Mouse (Mus musculus) left cerebral cortex, postnatal 10 days (tissue): ENCODE measurements around the gene Plekhm2. TPM values are rescaled to one million over a fixed set of nuclear protein-coding genes. Genes with fewer than 3 reads are reported as not detected.

Experiments used
- DNase-seq, 2 experiments: peaks; one replicate each; pipeline ENCODE4 v3.0.0; 2021 to 2022; ENCODE audit warnings: low spot score in 2 of 2, mixed read lengths in 1 of 2; ENCODE audit errors: extremely low spot score in 1 of 2
- intact Hi-C: fragments of 180-260 bp; cut with DNase I; formaldehyde crosslinking; loops from one replicate; pipeline ENCODE4 v1.15.1; 2025
- total RNA-seq, 2 experiments: library from RNA; stranded (reverse); gene quantifications; 2 replicates each; pipeline ENCODE4 v1.2.3; 2021

Plekhm2 gene
- total RNA-seq, 2 experiments from 2014 or later: 49.0 to 55.0 TPM

- intact Hi-C loops: loop anchor here (10.0 kb wide), 1 partner anchor 223 kb away; the partner anchor contains the start of gene Ctrc
- DNase-seq: no peak
Observed at GRCm38 (mm10) chr4:141622091-141622490, 42.6 kb downstream of the Plekhm2 start.

GRCm38 (mm10) chr4:141621297-141621696 lies 43.4 kb downstream of the Plekhm2 start:
- intact Hi-C loops: loop anchor here (10.0 kb wide), 1 partner anchor 224 kb away; the partner anchor contains the start of gene Ctrc
- DNase-seq: no peak

DNA sequence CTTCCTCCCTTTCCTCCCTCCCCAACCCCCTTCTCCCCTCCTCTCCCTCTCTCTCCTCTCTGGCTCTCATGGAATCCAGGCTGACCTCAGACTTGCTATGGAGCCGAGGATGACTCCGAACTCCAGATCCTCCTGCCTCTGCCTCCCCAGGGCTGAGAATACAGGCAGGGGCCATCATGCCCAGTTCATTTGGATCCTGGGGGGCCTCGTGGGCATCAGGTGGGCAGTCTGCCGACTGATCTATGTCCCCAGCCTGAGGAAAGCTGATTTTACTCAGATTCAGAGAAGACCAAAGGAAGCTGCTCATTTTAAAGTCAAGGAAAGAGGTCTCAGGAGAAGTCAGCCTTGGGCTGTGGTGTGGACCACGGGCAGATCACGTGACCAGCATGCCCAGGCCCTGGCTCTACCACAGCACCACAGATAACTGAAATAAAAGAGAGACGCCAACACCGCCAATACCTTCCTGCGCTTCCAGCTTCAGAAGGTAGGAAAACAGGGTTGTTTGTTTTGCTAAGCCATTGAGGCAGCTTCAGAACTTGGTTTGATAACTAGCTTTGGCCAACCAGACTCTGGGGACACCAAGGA lies 45.3 kb downstream of the Plekhm2 start:
- intact Hi-C loops: loop anchor here (5.0 kb wide), 1 partner anchor 53 kb away; no protein-coding TSS in a partner anchor

GRCm38 (mm10) chr4:141618565-141619243 lies 46.0 kb downstream of the Plekhm2 start, which contains the start of gene Tmem82:
Gene Tmem82 (minus strand): TSS chr4:141618633.
- DNase-seq: peak in 1 of 2 experiments; percentile 71
- intact Hi-C loops: loop anchor here (5.0 kb wide), 1 partner anchor 54 kb away; no protein-coding TSS in a partner anchor

More for the DNA sequence above, 45.3 kb downstream of the Plekhm2 start:
- DNase-seq: peak in 1 of 2 experiments; percentile 12

DNA sequence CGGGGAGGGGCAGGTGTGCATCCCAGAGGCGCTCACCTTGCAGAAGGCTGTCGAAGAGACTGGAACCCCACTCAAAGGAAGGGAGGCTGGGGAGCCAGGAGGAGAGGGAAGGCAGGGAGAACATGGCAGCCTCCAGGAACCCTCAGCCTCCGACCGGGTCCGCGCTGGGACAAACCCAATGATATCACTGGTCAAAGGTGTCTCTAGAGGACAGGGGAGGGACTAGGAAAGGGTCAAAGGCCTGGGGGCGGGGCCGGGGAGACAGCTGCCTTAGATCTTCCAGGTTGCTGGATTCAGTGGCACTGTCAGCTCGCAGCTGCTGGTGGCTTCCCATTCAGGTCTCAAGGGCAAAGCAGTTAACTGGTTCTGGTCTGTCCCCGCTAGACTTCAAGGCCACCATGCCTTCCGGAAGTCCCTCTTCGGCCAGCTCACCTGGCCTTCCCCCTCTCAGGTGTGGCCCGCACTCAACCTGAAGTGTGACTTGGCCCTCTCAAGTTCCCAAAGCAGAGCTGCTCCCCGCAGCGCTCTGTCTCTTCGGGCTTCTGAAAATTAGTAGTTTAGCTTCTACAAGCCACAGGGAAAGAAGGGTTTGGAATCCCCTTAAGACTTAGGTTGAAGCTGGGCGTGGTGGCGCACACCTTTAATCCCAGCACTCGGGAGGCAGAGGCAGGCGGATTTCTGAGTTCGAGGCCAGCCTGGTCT lies 46.7 kb downstream of the Plekhm2 start:
- DNase-seq: peak in 1 of 2 experiments; percentile 42
- intact Hi-C loops: loop anchor here (5.0 kb wide), 1 partner anchor 54 kb away; no protein-coding TSS in a partner anchor

DNA sequence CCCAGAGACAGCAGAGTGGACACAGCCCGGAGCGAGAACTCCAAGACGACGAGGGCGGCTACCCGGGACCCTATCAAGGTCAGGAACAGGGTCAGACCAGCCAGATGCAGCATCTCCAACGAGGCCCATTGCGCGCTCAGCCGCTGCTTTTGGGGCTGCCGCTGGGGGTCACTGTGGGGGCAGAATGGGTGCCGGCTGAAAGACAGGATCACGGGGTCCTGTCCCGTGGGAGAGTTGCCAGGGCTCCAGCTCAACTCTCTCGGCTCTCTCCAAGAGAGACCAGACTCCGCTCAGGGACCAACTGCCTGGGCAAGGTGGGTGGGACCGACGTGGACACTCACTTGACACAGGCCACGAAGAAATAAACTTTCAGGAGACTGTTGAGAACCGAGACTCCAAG lies 47.4 kb downstream of the Plekhm2 start:
- DNase-seq: peak; percentile 31 to 85
- intact Hi-C loops: loop anchor here (5.0 kb wide), 1 partner anchor 55 kb away; no protein-coding TSS in a partner anchor

DNA sequence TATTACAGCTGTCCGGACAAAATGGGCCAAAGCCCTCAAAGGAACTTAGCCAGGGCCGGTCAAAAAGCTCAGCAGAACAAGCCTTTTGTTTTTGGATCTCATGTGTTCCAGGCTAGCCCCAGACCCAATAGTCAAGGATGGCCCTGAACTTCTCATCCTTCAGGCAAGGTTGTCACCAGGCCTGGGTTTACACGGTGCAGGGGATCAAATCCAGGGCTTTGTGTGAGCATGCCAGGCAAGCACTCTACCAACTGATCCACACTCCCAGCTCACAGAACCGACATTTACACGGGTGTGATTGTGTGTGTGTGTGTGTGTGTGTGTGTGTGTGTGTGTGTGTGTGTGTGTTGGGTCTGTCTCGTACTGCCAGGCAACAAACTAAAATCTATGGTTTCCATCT lies 47.9 kb downstream of the Plekhm2 start:
- DNase-seq: peak in 1 of 2 experiments; percentile 15
- intact Hi-C loops: loop anchor here (5.0 kb wide), 1 partner anchor 55 kb away; no protein-coding TSS in a partner anchor

- intact Hi-C loops: loop anchor here (5.0 kb wide), 1 partner anchor 57 kb away; no protein-coding TSS in a partner anchor
- peak in 1 of 2 experiments; percentile 27 for DNase-seq
Observed at GRCm38 (mm10) chr4:141614946-141615345, 49.8 kb downstream of the Plekhm2 start.

DNA sequence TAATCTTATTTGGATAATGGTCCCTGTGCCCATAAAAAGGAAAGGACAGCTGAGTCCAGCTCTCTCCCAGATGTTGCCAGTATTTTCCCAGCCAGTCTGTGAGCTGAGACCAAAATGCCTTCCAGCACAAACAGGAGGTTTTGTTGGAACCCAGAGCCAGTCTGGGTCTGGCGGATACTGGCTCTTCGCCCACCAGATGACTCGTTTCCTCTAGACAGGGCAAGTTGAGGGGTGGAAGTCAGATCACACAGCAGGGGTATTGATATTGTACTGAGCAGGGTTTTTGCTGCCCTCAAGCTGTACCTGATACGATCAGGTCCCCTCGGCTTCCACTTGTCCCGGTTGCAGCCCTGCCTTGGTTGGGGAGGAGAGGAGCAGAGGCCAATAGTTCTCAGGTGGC lies 55.2 kb downstream of the Plekhm2 start:
- intact Hi-C loops: no loop called here
- DNase-seq: peak in 1 of 2 experiments; percentile 62

GRCm38 (mm10) chr4:141605861-141606260 lies 58.8 kb downstream of the Plekhm2 start, which contains the start of gene Fblim1:
Gene Fblim1 (minus strand): TSS chr4:141606096.
- intact Hi-C loops: no loop called here
- DNase-seq: peak in 1 of 2 experiments; percentile 30

DNA sequence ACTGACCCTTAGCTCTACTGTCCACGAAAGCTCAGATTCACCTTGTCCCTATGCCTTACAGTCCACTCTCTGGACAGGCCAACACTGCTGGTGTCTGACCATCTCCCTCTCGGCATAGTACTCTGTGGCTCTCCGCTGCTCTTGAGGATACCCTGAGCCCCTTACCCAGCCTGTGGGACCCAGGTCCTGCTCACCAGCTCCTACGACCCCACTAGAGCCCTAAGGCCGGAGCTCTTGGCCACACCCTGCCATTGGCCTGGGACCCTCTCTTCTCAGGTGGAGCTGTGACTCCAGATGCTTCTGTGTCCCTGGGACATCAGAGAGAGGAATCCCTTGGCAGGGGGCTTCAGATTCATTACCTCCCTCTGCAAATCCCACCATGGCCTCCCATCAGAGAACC lies 59.3 kb downstream of the Plekhm2 start:
- DNase-seq: no peak
- intact Hi-C loops: no loop called here

- intact Hi-C loops: no loop called here
- DNase-seq: peak in 1 of 2 experiments; percentile 39
Observed at GRCm38 (mm10) chr4:141604493-141604892, 60.2 kb downstream of the Plekhm2 start.

GRCm38 (mm10) chr4:141603921-141604320 lies 60.8 kb downstream of the Plekhm2 start:
- intact Hi-C loops: no loop called here
- peak in 1 of 2 experiments; percentile 10 for DNase-seq

DNA sequence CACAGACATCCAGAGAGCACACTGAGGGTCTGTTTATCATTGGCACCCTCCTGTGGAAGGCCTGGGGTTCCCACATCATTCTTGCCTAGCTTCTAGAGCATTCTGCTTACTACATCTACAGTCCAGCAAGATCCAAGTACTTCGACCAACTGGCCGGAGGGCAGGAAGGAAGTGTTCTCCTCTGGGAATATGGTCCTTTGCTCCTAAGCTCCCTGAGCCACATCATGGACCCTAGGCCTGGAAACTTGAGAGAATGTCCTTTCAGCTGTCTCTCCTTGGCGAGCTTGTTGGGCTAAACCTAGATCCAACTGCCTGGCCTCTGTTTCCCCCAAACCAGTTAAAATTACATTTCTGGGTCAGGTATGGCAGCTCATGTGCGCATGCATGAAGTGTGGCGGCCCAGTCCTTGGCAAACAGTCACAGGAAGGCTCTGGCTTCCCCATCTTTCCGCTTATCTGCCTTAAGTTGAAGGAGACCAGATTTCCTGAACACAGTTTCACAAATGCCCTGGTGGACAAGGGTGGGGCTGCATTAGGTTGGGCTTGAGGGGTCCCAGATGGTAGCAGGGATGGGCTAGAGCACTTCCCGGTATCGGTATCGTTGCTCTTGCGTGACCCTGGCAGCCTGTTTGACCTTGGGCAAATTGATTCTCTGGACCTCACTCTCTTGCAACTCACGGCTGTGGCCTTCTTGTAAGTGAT lies 62.0 kb downstream of the Plekhm2 start:
- DNase-seq: peak in 1 of 2 experiments; percentile 21
- intact Hi-C loops: no loop called here

DNA sequence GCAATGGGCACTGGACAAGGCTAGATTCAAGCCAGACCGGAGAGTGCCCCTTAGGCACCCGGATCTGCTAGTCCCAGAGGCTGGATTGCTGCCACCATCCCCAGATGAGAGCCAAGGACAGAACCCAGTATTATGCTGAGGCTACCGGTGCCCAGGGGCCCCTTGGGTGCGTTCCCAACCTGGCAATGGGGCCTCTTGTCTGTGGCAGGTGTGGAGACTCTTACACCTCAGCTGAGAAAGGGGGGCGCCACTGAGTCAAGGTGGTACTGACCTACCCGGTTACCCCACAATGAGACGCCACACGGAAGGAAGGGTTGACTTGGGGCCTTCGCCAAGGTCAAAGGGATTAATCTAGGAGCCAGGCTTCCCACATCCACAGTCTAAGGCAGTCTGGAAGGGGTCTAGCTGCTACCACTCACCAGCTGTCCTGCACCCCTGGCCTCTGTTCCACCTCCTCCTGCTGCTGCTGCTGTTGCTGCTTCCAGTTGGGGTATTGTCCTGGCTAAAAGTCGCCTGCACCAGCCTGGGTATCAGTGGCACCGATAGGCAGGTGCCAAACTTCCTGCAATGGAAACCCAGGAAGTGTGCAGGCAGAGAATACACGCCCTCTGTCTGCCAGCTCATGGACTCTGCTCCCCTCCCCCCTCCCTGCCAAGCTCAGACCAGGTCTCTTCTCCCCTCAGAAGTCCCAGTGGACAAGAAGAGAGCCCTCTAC lies 63.4 kb downstream of the Plekhm2 start:
- intact Hi-C loops: no loop called here
- DNase-seq: peak in 1 of 2 experiments; percentile 54

- intact Hi-C loops: no loop called here
- DNase-seq: peak in 1 of 2 experiments; percentile 16
Observed at GRCm38 (mm10) chr4:141600364-141600763, 64.3 kb downstream of the Plekhm2 start.

DNA sequence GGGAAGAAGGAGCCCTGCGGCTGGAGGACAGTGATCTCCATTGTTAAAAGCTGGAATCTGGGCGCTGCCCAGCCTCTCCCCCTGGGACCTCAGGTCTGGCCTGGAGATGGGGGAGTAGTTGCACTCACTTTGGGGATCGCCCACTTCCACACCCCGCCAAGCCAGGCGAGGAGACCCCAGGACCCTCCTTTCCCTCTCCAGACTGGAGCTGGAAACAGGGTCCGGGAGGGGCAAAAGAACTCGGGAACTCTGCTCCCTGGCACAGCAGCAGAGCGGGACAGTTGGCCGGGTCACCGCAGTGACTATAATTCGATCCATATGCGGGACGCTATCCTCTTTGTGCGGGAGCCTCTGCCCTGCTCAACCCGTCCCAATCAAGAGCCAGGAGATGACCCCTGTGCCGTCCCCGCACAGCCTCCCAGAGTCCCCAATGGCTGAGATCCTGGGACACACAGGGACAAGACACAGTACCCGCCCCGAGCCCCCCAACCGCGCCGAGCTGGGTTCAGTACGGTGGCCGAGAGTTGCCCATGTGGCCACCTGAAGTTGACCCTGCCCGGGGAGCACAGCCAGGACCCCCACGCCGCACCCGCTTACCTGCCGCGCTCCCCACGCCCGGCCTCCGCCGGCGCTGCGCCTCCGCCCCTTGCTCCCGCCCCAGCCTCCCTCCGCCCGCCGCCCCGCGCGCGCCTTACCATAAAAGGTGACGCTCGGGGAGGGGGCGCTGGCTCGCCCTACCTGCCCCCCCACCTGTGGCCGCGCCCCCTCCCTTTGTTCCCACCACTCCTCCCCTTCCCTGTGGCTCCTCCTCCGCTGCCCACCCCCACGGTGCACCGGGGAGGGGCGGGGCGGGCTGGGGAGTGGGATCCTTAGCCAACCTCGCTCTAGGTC lies 65.2 kb downstream of the Plekhm2 start:
- peak in 1 of 2 experiments; percentile 63 for DNase-seq
- intact Hi-C loops: no loop called here
